Mouse (Mus musculus) ES-Bruce4 (cell line): ENCODE measurements around the gene Zfp775.

Source experiments
- CTCF ChIP-seq: IDR thresholded peaks from one replicate; pipeline ENCODE4 v1.8.1; 2011; ENCODE audit warnings: low read depth, low read length
- EP300 ChIP-seq: IDR thresholded peaks from 2 replicates; pipeline ENCODE4 v1.6.1; 2011; ENCODE audit warnings: low read depth, low read length; ENCODE audit not compliant: insufficient read depth
- POLR2A ChIP-seq: IDR thresholded peaks from one replicate; pipeline ENCODE4 v1.8.1; 2011; ENCODE audit warnings: low read length; ENCODE audit not compliant: insufficient read depth

DNA sequence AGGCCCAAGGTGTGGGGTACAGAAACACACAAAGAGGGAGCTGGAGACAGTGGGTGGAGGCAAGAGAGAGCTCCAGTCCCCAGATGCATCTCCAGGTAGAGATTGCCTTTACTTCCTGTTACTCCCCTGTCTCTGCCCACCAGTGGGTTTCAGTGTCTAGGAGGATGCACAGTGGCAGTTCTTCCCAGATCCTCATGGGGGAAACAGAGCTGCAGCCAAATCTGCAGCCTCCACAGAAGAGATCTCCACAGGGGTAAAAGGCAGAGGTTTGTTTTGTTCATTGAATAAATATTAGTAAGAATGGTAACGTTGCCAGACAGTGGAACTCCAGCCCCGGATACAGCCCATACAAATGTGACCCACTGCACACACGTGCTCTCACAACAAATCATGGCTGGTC, 8.8 kb downstream of the Zfp775 start:
- TF ChIP-seq CTCF (no peak), POLR2A (no peak), EP300 (no peak)
